Mouse (Mus musculus): ENCODE results near the gene Hyal4. TPM values are rescaled to one million over a fixed set of nuclear protein-coding genes. Genes with fewer than 3 reads are reported as not detected.

Hyal4 gene
- not detected for polyA plus RNA-seq (2014; fragmentation: Illumina TruSeq; extraction: RNeasy Lipid Tissue Mini Kit (QIAGEN cat#74804); ENCODE audit: low read depth, low replicate concordance)

DNA sequence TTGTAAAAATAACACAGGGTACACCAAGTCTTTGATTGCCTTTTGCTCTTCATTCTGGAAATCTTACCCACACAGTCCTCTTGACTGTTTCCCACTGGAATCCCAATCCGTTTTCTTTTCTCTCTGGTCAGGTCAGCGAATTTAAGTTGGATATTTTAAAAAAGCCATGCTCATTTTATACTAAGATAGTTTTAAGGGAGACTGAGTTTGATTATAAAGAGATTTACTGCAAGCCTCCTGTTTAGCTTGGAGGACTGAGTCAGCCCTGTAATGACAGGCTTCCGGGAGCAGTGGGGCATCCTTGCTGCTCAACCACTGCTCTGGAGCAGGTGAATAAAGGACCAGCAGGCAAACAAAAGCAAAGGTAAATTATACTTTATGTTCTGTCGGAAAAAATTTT lies at the start of gene Hyal4:
Hyal4 (plus strand) TSS at position 301 of the 400 bp plus-strand sequence.

DNA sequence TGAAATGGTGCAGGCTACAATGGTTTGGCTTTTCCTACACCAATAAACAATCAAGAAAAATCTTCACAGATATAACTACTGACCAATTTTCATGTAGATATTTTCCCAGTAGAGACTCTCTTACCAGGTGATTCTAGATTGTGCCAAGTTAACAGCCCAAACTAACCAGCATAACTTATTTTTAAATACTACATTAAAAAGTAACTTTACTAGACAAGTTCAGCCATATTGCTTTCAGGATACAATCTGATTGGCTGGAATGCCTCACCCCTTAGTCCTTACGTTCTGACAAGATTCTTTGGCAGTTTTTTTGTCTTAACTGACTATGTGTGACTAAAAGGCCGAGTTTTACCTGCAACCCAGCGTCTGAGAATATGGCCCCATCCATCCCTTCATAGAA lies 15.2 kb upstream of the Hyal4 start, which contains the start of gene Hyal6:
Hyal6 (plus strand) TSS at position 301 of the 400 bp plus-strand sequence.

DNA sequence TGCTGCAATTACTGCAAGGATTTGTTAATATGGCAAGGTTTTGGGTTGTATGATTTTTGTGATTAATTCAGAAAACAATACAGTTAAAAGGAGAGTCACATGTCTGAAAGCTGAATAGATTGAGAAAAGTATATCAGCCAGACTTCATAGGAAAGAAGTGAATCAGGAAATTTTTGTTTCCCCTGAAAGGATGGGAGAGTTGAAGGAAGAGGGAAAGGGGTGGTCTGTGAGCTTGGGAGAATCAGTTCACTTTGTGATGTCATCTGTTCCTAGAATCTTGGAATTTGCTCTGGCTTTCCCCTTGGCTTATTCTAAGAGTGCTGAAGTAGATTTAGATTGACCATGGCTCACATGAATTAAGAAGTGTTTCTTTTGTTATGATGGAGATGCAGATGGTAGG lies 42.8 kb downstream of the Hyal4 start, which contains the start of gene Spam1:
Spam1 (plus strand) TSS at position 301 of the 400 bp plus-strand sequence.

Other genes starting within 250 kb of the Hyal4 start
- 0.11 TPM for gene Iqub, start 233.3 kb upstream of the Hyal4 start, polyA plus RNA-seq (2014; fragmentation: Illumina TruSeq; extraction: RNeasy Lipid Tissue Mini Kit (QIAGEN cat#74804); ENCODE audit: low read depth, low replicate concordance)
- 241 TPM for gene Ndufa5, start 220.3 kb upstream of the Hyal4 start, polyA plus RNA-seq (2014; fragmentation: Illumina TruSeq; extraction: RNeasy Lipid Tissue Mini Kit (QIAGEN cat#74804); ENCODE audit: low read depth, low replicate concordance)
- gene Asb15, start 220.2 kb upstream of the Hyal4 start, polyA plus RNA-seq (2014; fragmentation: Illumina TruSeq; extraction: RNeasy Lipid Tissue Mini Kit (QIAGEN cat#74804); ENCODE audit: low read depth, low replicate concordance) = not detected
- not detected for gene Lmod2, start 150.6 kb upstream of the Hyal4 start, polyA plus RNA-seq (2014; fragmentation: Illumina TruSeq; extraction: RNeasy Lipid Tissue Mini Kit (QIAGEN cat#74804); ENCODE audit: low read depth, low replicate concordance)
- 98.4 TPM for gene Wasl, start 83.3 kb upstream of the Hyal4 start, polyA plus RNA-seq (2014; fragmentation: Illumina TruSeq; extraction: RNeasy Lipid Tissue Mini Kit (QIAGEN cat#74804); ENCODE audit: low read depth, low replicate concordance)
- gene Hyal6, start 15.1 kb upstream of the Hyal4 start, polyA plus RNA-seq (2014; fragmentation: Illumina TruSeq; extraction: RNeasy Lipid Tissue Mini Kit (QIAGEN cat#74804); ENCODE audit: low read depth, low replicate concordance) = not detected
- not detected for gene Spam1, start 42.9 kb downstream of the Hyal4 start, polyA plus RNA-seq (2014; fragmentation: Illumina TruSeq; extraction: RNeasy Lipid Tissue Mini Kit (QIAGEN cat#74804); ENCODE audit: low read depth, low replicate concordance)
- not detected for gene Hyal5, start 109.7 kb downstream of the Hyal4 start, polyA plus RNA-seq (2014; fragmentation: Illumina TruSeq; extraction: RNeasy Lipid Tissue Mini Kit (QIAGEN cat#74804); ENCODE audit: low read depth, low replicate concordance)
- gene Tmem229a, start 208.0 kb downstream of the Hyal4 start, polyA plus RNA-seq (2014; fragmentation: Illumina TruSeq; extraction: RNeasy Lipid Tissue Mini Kit (QIAGEN cat#74804); ENCODE audit: low read depth, low replicate concordance) = 0.85 TPM

Data from liver, adult 10 weeks (tissue).